8 mouse cellular contexts compared by ENCODE assay signal in genomic region chr8:46010306-46010705, GRCm38 (mm10). TPM values are rescaled to one million over a fixed set of nuclear protein-coding genes. Genes with fewer than 3 reads are reported as not detected.
A peak's percentile ranks its signal among the peaks of the same experiment; 100 is the strongest.
DNase-seq lines count a peak whose midpoint lies in the region; ATAC-seq and TF ChIP-seq lines count a peak whose summit lies in the region.

No protein-coding gene starts in this region.

- peaks cover 8% of the 10 kb centered on the region for H3K4me1 ChIP-seq in lung, embryonic 16.5 days (replicated peaks; ENCODE audit: control insufficient read depth, insufficient read depth, low read length)
- 0 out of 2 replicates have a peak, but pooled peaks cover 5% of the 10 kb centered on the region for H3K4me1 ChIP-seq in forebrain, postnatal 0 days (ENCODE audit: insufficient read depth)
- peaks cover 15% of the 10 kb centered on the region for H3K4me1 ChIP-seq in limb, embryonic 12.5 days (replicated peaks)

- H3K36me3 ChIP-seq in lung, embryonic 16.5 days (ENCODE audit: control insufficient read depth, insufficient read depth, low read length) = no peaks in the 10 kb centered on the region
- H3K36me3 ChIP-seq in forebrain, postnatal 0 days (ENCODE audit: insufficient read depth) = no peaks in the 10 kb centered on the region
- H3K36me3 ChIP-seq in limb, embryonic 12.5 days = no peaks in the 10 kb centered on the region

- DNase-seq in lung, postnatal 14 days = no peak
- peak; percentile 16 for DNase-seq in forebrain, postnatal 0 days
- peak; percentile 61 for DNase-seq in skeletal muscle tissue, adult 2 months (ENCODE audit: low read depth, low spot score)
- no peak for DNase-seq in thymus, adult 18-20 months

- H3K27me3 ChIP-seq in lung, embryonic 16.5 days (ENCODE audit: control insufficient read depth, insufficient read depth, low read depth, low read length) = no peaks in the 10 kb centered on the region
- no peaks in the 10 kb centered on the region for H3K27me3 ChIP-seq in forebrain, postnatal 0 days (ENCODE audit: insufficient read depth, low read length)
- H3K27me3 ChIP-seq in limb, embryonic 12.5 days = no peaks in the 10 kb centered on the region

- H3K9ac ChIP-seq in lung, embryonic 16.5 days (ENCODE audit: low read length) = no peak overlapping the region
- no peak overlapping the region for H3K9ac ChIP-seq in forebrain, postnatal 0 days
- H3K9ac ChIP-seq in limb, embryonic 12.5 days (replicated peaks) = no peak overlapping the region

- ATAC-seq in lung, embryonic 16.5 days (ENCODE audit: low read depth) = peak; percentile 73
- ATAC-seq in forebrain, postnatal 0 days = peak; percentile 75
- ATAC-seq in limb, embryonic 12.5 days (ENCODE audit: insufficient number of reproducible peaks, insufficient read depth, low FRiP score, low TSS enrichment, low read depth) = no peak
- no peak for ATAC-seq in monocyte, adult 5-6 weeks (replicated peaks; ENCODE audit: insufficient number of reproducible peaks, low FRiP score, low TSS enrichment, poor library complexity, severe bottlenecking)
- ATAC-seq in inflammation-experienced regulatory T-cells, adult 6 months = no peak

- no peaks in the 10 kb centered on the region for H3K9me3 ChIP-seq in lung, embryonic 16.5 days (ENCODE audit: control insufficient read depth, low read length)
- no peaks in the 10 kb centered on the region for H3K9me3 ChIP-seq in forebrain, postnatal 0 days (ENCODE audit: low read length)
- no peaks in the 10 kb centered on the region for H3K9me3 ChIP-seq in limb, embryonic 12.5 days

- H3K27ac ChIP-seq in lung, embryonic 16.5 days (ENCODE audit: low read length) = peak overlapping the region; percentile 48
- H3K27ac ChIP-seq in forebrain, postnatal 0 days (ENCODE audit: low read depth, low read length) = 0 out of 2 replicates have a peak overlapping the region, but pooled peaks have one; percentile 54
- H3K27ac ChIP-seq in limb, embryonic 12.5 days = 0 out of 2 replicates have a peak overlapping the region, but pooled peaks have one; percentile 45

- peak overlapping the region; percentile 16; the same call in 1 of the 2 replicates for H3K4me3 ChIP-seq in lung, embryonic 16.5 days (ENCODE audit: low read length)
- no peak overlapping the region for H3K4me3 ChIP-seq in forebrain, postnatal 0 days (ENCODE audit: low read depth, low read length)
- peak overlapping the region; percentile 11 for H3K4me3 ChIP-seq in limb, embryonic 12.5 days (replicated peaks)

- no peak for TF ChIP-seq CTCF in forebrain, postnatal 0 days (IDR thresholded peaks at IDR 0.05; ENCODE audit: low read depth)

- 66% methylated on average over 2 of the region's 2 CpGs for WGBS in lung, embryonic 16.5 days
- 36% methylated on average over 2 of the region's 2 CpGs for WGBS in forebrain, postnatal 0 days
- 59% methylated on average over 2 of the region's 2 CpGs for WGBS in limb, embryonic 12.5 days

- peak overlapping the region; percentile 36 for H3K4me2 ChIP-seq in lung, embryonic 16.5 days (ENCODE audit: low read depth, low read length)
- H3K4me2 ChIP-seq in forebrain, postnatal 0 days (ENCODE audit: low read depth) = peak overlapping the region; percentile 35; the same call in 1 of the 2 replicates
- peak overlapping the region; percentile 52 for H3K4me2 ChIP-seq in limb, embryonic 12.5 days

RNA-seq across cellular contexts. Expression of gene Ankrd37, which starts 4.8 kb away (rescaled TPM):
- polyA plus RNA-seq in lung, embryonic 16.5 days (2015; fragmentation: Nextera tagmentation; extraction: Ambion mirVana) = 37.0 and 56.6 TPM in 2 replicates
- total RNA-seq in forebrain, postnatal 0 days (2014; rRNA removed) = 8.3 and 10.5 TPM in 2 replicates
- polyA plus RNA-seq in forebrain, postnatal 0 days (2015; fragmentation: Nextera tagmentation; extraction: Ambion mirVana) = 12.9 and 14.5 TPM in 2 replicates
- 22.2 and 22.3 TPM in 2 replicates for polyA plus RNA-seq in limb, embryonic 12.5 days (2016; fragmentation: Nextera tagmentation; extraction: Ambion mirVana)
- 7.3 to 18.8 TPM (median 11.7 TPM) in 3 replicates for total RNA-seq in monocyte, adult 5-6 weeks (2017)
- 10 to 100 TPM; 12.3 to 17.9 (median 17.4) TPM for polyA plus RNA-seq in inflammation-experienced regulatory T-cells, adult 6 months (2017; shearing (Covaris generic))

RNA-seq across cellular contexts. Expression of gene Lrp2bp, which starts 11.2 kb away (rescaled TPM):
- 0.80 and 1.2 TPM in 2 replicates for polyA plus RNA-seq in lung, embryonic 16.5 days (2015; fragmentation: Nextera tagmentation; extraction: Ambion mirVana)
- 0.29 and 0.31 TPM in 2 replicates for total RNA-seq in forebrain, postnatal 0 days (2014; rRNA removed)
- polyA plus RNA-seq in forebrain, postnatal 0 days (2015; fragmentation: Nextera tagmentation; extraction: Ambion mirVana) = 0.22 and 0.25 TPM in 2 replicates
- 0.23 and 0.41 TPM in 2 replicates for polyA plus RNA-seq in limb, embryonic 12.5 days (2016; fragmentation: Nextera tagmentation; extraction: Ambion mirVana)
- total RNA-seq in monocyte, adult 5-6 weeks (2017) = 0.19 TPM in 1 of 3 replicates, not detected in the others
- 1 to 10 TPM in 1 of 3 experiments, under 1 TPM in 2; 0.47 to 1.1 (median 0.97) TPM for polyA plus RNA-seq in inflammation-experienced regulatory T-cells, adult 6 months (2017; shearing (Covaris generic))

RNA-seq across cellular contexts. Expression of gene Ufsp2, which starts 35.0 kb away (rescaled TPM):
- polyA plus RNA-seq in lung, embryonic 16.5 days (2015; fragmentation: Nextera tagmentation; extraction: Ambion mirVana) = 82.7 and 90.7 TPM in 2 replicates
- total RNA-seq in forebrain, postnatal 0 days (2014; rRNA removed) = 30.0 and 39.5 TPM in 2 replicates
- polyA plus RNA-seq in forebrain, postnatal 0 days (2015; fragmentation: Nextera tagmentation; extraction: Ambion mirVana) = 47.2 and 48.5 TPM in 2 replicates
- 72.1 TPM in 2 replicates for polyA plus RNA-seq in limb, embryonic 12.5 days (2016; fragmentation: Nextera tagmentation; extraction: Ambion mirVana)
- total RNA-seq in monocyte, adult 5-6 weeks (2017) = 59.2 to 74.7 TPM (median 73.5 TPM) in 3 replicates
- polyA plus RNA-seq in inflammation-experienced regulatory T-cells, adult 6 months (2017; shearing (Covaris generic)) = 10 to 100 TPM; 64.0 to 81.0 (median 77.7) TPM

RNA-seq across cellular contexts. Expression of gene 1700029J07Rik, which starts 35.3 kb away (rescaled TPM):
- polyA plus RNA-seq in lung, embryonic 16.5 days (2015; fragmentation: Nextera tagmentation; extraction: Ambion mirVana) = 6.1 and 7.1 TPM in 2 replicates
- 2.8 and 3.2 TPM in 2 replicates for total RNA-seq in forebrain, postnatal 0 days (2014; rRNA removed)
- 3.0 and 4.2 TPM in 2 replicates for polyA plus RNA-seq in forebrain, postnatal 0 days (2015; fragmentation: Nextera tagmentation; extraction: Ambion mirVana)
- polyA plus RNA-seq in limb, embryonic 12.5 days (2016; fragmentation: Nextera tagmentation; extraction: Ambion mirVana) = 3.4 and 4.9 TPM in 2 replicates
- 0.32 to 2.5 TPM (median 2.1 TPM) in 3 replicates for total RNA-seq in monocyte, adult 5-6 weeks (2017)
- 1 to 10 TPM in 2 of 3 experiments, under 1 TPM in 1; 0.55 to 2.9 (median 2.4) TPM for polyA plus RNA-seq in inflammation-experienced regulatory T-cells, adult 6 months (2017; shearing (Covaris generic))

Comparison
In these comparisons a context has a peak if more than half of its experiments do, and no peak if none do; other contexts are left out.
1. ATAC-seq: peak in lung, embryonic 16.5 days (single experiment) and forebrain, postnatal 0 days (single experiment); none in limb, embryonic 12.5 days (single experiment), monocyte, adult 5-6 weeks (single experiment) and inflammation-experienced regulatory T-cells, adult 6 months (single experiment).
2. DNase-seq: peak in forebrain, postnatal 0 days (single experiment) and skeletal muscle tissue, adult 2 months (single experiment); none in lung, postnatal 14 days (single experiment) and thymus, adult 18-20 months (0 of 2).
3. Peak in every context shown above with its lines, with median percentiles within 50 percentile points of each other: H3K27ac ChIP-seq and H3K4me2 ChIP-seq.